Mouse (Mus musculus) bone marrow macrophage, adult 2 months (primary cell): ENCODE results near the gene Brd4.

Experiments
- CTCF ChIP-seq: IDR thresholded peaks from 2 replicates; pipeline ENCODE4 v1.5.1; 2012; ENCODE audit warnings: low read depth, mild to moderate bottlenecking, low read length, moderate library complexity
- POLR2A ChIP-seq: IDR thresholded peaks from 2 replicates; pipeline ENCODE4 v1.6.1; 2012; ENCODE audit warnings: mild to moderate bottlenecking, low read depth, low read length, borderline replicate concordance

DNA sequence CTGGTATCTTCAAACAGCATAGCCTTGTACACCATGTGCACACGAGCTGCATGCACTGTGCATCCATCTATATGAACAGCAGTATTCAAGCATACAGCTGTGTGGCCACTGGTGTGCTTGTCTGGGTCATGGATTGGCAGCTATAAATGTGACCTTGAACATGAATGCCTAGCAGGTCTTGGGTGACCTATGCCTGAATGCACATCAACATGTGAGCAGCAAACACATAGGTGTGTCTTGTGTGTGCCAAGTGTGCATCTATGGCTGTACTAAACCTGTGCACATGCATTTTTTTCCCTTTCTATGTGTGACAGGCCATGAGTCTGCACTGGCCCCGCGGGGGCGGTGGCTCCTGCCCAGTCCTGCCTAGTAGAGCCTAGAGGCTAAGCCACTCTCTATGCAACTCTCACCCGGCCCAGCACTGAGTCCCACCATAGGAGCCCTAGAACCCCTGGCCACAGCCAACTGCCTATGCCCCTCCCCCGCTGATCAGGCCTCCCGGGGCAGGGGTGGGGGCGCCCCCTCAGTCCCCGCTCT lies 119.2 kb downstream of the Brd4 start:
- no peak for TF ChIP-seq POLR2A
- no peak for TF ChIP-seq CTCF
